Mouse (Mus musculus) neural tube, embryonic 11.5 days (tissue): ENCODE results near the gene Blm. TPM values are rescaled to one million over a fixed set of nuclear protein-coding genes. Genes with fewer than 3 reads are reported as not detected.

Source experiments
- ATAC-seq: fragments of 200-750 bp; cut with Nextera tagmentation; 2 replicates; pipeline ENCODE4 v1.8.0; 2017; ENCODE audit warnings: moderate number of reproducible peaks, mild to moderate bottlenecking, moderate TSS enrichment, moderate library complexity; ENCODE audit not compliant: insufficient read depth, low FRiP score, low TSS enrichment
- DNase-seq: peaks from one replicate; pipeline ENCODE4 v3.0.0-alpha.2; 2015; ENCODE audit warnings: low spot score
- H3K27ac ChIP-seq: fragments of 300-500 bp; sonication (generic); 2 replicates; pipeline ENCODE4 v1.5.1; 2014; ENCODE audit warnings: low read depth, mild to moderate bottlenecking, low read length
- H3K27me3 ChIP-seq: fragments of 300-500 bp; sonication (generic); 2 replicates; pipeline ENCODE4 v1.6.1; 2014; ENCODE audit warnings: mild to moderate bottlenecking, low read length, mixed read lengths; ENCODE audit not compliant: control insufficient read depth, insufficient read depth
- H3K36me3 ChIP-seq: fragments of 300-500 bp; sonication (generic); 2 replicates; pipeline ENCODE4 v1.6.1; 2014; ENCODE audit warnings: mild to moderate bottlenecking, low read length, moderate library complexity, mixed read lengths; ENCODE audit not compliant: control insufficient read depth, insufficient read depth
- H3K4me1 ChIP-seq: fragments of 300-500 bp; sonication (generic); 2 replicates; pipeline ENCODE4 v1.6.1; 2014; ENCODE audit warnings: low read length, mixed read lengths; ENCODE audit not compliant: control insufficient read depth, insufficient read depth
- H3K4me2 ChIP-seq: fragments of 300-500 bp; sonication (generic); 2 replicates; pipeline ENCODE4 v1.6.1; 2014; ENCODE audit warnings: low read depth, mild to moderate bottlenecking, moderate library complexity
- H3K4me3 ChIP-seq: fragments of 300-500 bp; sonication (generic); 2 replicates; pipeline ENCODE4 v1.5.1; 2014; ENCODE audit warnings: low read depth, low read length
- H3K9ac ChIP-seq: fragments of 300-500 bp; sonication (generic); 2 replicates; pipeline ENCODE4 v1.6.1; 2014; ENCODE audit warnings: mild to moderate bottlenecking, low read length
- H3K9me3 ChIP-seq: fragments of 300-500 bp; sonication (generic); 2 replicates; pipeline ENCODE4 v1.6.1; 2016; ENCODE audit warnings: low read length; ENCODE audit not compliant: control insufficient read depth
- WGBS: fragments of 180-500 bp; shearing (Covaris S2); extraction: QIAGEN DNeasy Blood & Tissue Kit; methylation state at CpG from one replicate; pipeline ENCODE4 v1.1.7; 2014; 5-methylcytosine and 5-hydroxymethylcytosine counted together
- polyA plus RNA-seq: library from polyadenylated mRNA; unstranded; fragments of >200 nt; fragmentation: Nextera tagmentation; extraction: Ambion mirVana; gene quantifications from 2 replicates; pipeline ENCODE4 v1.2.1, GENCODE M21; 2014

Gene Blm
- polyA plus RNA-seq, 1 experiment from 2014 or later, result 34.5 TPM

DNA sequence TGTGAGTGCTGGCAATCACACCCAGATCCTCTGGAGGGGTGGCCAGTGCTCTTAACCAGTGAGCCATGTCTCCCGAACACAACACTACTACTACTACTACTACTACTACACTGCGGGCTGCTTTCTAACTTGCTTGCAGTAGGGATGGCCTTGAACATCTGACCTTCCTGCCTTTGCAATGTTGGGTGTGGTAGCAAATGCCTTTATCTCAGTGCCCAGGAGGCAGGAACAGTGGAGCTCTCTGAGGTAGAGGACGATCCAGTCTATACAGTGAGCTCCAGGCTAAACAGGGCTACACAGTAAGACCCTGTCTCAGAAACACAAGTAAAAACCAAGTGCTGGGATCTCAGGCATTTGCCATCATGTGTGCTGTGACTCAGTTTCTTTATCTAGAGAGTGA is 43.8 kb downstream of the Blm start:
- no peak overlapping the region for H3K27ac ChIP-seq
- no peaks in the 10 kb centered on the region for H3K27me3 ChIP-seq
- H3K9me3 ChIP-seq, result no peaks in the 10 kb centered on the region
- DNase-seq, result no peak
- H3K4me2 ChIP-seq, result no peak overlapping the region
- 90% methylated on average over 3 of the region's 3 CpGs for whole genome bisulfite sequencing
- no peaks in the 10 kb centered on the region for H3K4me1 ChIP-seq
- H3K4me3 ChIP-seq, result no peak overlapping the region
- peaks cover 3% of the 10 kb centered on the region; the same call in 1 of the 2 replicates for H3K36me3 ChIP-seq
- ATAC-seq, result no peak
- no peak overlapping the region for H3K9ac ChIP-seq

DNA sequence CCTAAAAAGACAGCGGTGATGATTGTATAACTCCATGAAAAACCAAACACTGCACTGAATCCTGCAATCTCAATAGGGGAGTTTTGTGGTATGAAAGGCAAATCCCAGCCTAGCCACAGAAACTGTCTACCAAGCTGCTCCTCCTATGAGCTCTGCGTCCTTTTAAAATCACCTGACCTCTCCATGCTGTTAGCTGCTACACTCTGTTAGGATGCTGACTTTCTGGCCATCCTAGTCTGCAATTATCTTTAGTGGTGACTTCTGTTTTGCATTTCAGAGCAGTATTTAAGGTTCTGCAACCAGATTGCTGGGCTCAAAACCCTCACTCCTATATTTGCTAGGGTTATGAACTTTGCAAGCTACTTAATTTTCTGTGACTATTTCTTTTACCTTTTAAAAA is 44.6 kb downstream of the Blm start:
- no peak overlapping the region for H3K4me2 ChIP-seq
- H3K36me3 ChIP-seq, result peaks cover 3% of the 10 kb centered on the region; the same call in 1 of the 2 replicates
- H3K9me3 ChIP-seq, result no peaks in the 10 kb centered on the region
- WGBS, result 97% methylated on average over 2 of the region's 2 CpGs
- H3K27ac ChIP-seq, result no peak overlapping the region
- no peak overlapping the region for H3K4me3 ChIP-seq
- no peaks in the 10 kb centered on the region for H3K27me3 ChIP-seq
- no peak overlapping the region for H3K9ac ChIP-seq
- no peak for DNase-seq
- H3K4me1 ChIP-seq, result no peaks in the 10 kb centered on the region
- ATAC-seq, result no peak

DNA sequence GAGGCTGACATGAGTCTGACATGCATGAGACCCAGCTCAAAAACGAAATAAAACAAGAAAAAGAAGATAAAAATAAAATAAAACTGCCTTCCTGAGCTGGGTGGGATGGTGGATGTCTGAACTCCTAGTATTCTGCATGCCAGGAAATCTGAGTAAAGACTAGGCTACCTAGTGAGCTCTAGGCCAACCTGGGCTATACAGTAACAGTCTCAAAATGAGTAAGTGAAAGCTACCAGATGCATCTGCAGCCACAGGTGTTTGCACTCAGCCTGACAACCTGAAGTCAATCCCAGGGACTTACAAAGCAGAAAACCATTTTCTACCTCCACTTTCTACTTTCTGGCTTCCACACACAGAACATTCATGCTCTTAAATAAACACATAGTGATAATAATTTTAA is 45.5 kb downstream of the Blm start:
- no peak overlapping the region for H3K27ac ChIP-seq
- no peak overlapping the region for H3K4me3 ChIP-seq
- no peaks in the 10 kb centered on the region for H3K4me1 ChIP-seq
- WGBS, result 80% methylated on average over 1 of the region's 1 CpGs
- DNase-seq (no peak), ATAC-seq (no peak)
- H3K4me2 ChIP-seq, result no peak overlapping the region
- no peaks in the 10 kb centered on the region for H3K9me3 ChIP-seq
- H3K36me3 ChIP-seq, result peaks cover 3% of the 10 kb centered on the region; the same call in 1 of the 2 replicates
- no peaks in the 10 kb centered on the region for H3K27me3 ChIP-seq
- no peak overlapping the region for H3K9ac ChIP-seq

DNA sequence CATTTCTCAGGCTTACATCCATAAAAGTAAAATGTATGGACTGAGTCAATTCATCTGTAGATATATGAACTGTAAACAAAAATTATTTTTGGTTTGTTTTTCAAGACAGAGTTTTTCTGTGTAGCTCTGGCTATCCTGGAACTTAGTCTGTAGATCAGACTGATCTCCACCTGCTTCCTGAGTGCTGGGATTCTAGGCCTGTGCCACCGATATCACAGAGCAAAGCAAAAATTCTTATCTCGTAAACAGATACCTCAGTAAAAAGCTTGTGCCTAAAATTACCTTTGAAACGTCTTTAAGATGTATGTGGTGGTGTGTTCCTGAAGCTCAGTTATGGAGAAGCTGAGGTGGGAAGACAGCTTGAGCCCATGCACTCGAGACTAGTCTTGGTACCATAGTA is 47.7 kb downstream of the Blm start:
- no peaks in the 10 kb centered on the region for H3K27me3 ChIP-seq
- no peaks in the 10 kb centered on the region for H3K9me3 ChIP-seq
- no peak overlapping the region for H3K27ac ChIP-seq
- 86% methylated on average over 4 of the region's 4 CpGs for WGBS
- no peak overlapping the region for H3K4me3 ChIP-seq
- H3K4me1 ChIP-seq, result no peaks in the 10 kb centered on the region
- no peak overlapping the region for H3K9ac ChIP-seq
- H3K4me2 ChIP-seq, result no peak overlapping the region
- no peak for ATAC-seq
- no peak for DNase-seq
- no peaks in the 10 kb centered on the region for H3K36me3 ChIP-seq

DNA sequence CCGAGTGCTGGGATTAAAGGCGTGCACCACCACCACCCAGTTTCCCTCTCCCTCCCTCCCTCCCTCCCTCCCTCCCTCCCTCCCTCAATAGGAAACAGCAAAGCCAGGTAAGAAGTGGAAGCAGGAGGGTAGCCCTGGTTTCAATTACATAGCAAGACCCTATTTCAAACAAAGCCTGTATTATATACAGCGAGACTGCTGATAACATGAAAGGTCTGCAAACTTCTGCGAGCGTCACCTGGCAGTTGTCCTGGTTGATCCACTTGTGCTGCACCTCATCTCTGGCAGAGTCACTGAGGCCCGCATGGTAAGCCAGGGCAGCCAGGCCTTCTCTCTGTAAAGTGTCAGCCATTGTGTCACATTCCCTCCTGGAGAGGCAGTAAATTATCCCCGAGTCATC is 54.8 kb downstream of the Blm start:
- no peak for ATAC-seq
- Histone ChIP-seq H3K4me3 (no peak overlapping the region), H3K36me3 (no peaks in the 10 kb centered on the region), H3K4me2 (no peak overlapping the region), H3K9me3 (no peaks in the 10 kb centered on the region), H3K4me1 (no peaks in the 10 kb centered on the region), H3K9ac (no peak overlapping the region), H3K27ac (no peak overlapping the region), H3K27me3 (no peaks in the 10 kb centered on the region)
- 75% methylated on average over 7 of the region's 7 CpGs for WGBS
- no peak for DNase-seq

DNA sequence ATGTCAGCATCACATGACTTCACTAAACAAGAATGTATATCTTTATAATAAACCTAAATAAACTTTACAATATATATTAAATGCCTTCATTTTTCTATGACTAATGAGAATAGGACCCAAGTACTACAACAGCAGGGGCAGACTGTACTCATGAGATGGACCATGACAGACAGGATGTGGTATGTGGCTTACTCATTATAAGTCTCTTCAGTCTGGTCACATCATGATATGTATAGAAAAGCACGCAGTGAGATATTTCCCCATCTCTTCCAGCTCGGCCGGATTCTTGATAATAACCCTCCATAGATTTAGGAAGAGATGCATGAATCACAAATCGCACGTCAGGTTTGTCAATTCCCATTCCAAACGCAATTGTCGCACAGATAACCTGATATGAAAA is 61.1 kb downstream of the Blm start:
- Histone ChIP-seq H3K4me2 (no peak overlapping the region), H3K27ac (no peak overlapping the region), H3K4me1 (no peaks in the 10 kb centered on the region), H3K9ac (no peak overlapping the region), H3K9me3 (no peaks in the 10 kb centered on the region), H3K27me3 (no peaks in the 10 kb centered on the region), H3K36me3 (no peaks in the 10 kb centered on the region), H3K4me3 (no peak overlapping the region)
- no peak for DNase-seq
- WGBS, result 96% methylated on average over 7 of the region's 7 CpGs
- ATAC-seq, result no peak

DNA sequence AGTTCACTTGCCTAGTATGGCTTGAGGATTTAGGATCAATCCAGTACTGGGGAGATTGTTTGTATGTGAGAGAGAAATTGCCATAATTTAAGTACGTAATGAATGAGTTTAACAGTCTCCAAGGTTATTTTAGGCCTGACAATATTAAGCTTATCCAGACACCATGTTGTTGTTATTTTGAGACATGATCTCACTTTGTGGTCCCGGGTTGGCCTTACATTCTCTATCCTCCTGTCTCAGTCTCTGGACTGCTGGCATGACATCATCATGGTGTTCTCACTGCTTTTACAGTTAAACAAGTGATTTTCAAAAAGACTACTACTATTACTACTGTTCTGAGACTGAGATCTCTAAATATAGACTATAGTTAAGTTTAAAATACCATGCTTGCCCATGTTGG is 66.1 kb downstream of the Blm start:
- 93% methylated on average over 2 of the region's 2 CpGs for WGBS
- H3K9me3 ChIP-seq, result no peaks in the 10 kb centered on the region
- ATAC-seq (no peak), DNase-seq (no peak)
- H3K4me2 ChIP-seq, result no peak overlapping the region
- no peaks in the 10 kb centered on the region for H3K4me1 ChIP-seq
- no peak overlapping the region for H3K27ac ChIP-seq
- no peaks in the 10 kb centered on the region for H3K36me3 ChIP-seq
- no peak overlapping the region for H3K9ac ChIP-seq
- H3K27me3 ChIP-seq, result no peaks in the 10 kb centered on the region
- no peak overlapping the region for H3K4me3 ChIP-seq

DNA sequence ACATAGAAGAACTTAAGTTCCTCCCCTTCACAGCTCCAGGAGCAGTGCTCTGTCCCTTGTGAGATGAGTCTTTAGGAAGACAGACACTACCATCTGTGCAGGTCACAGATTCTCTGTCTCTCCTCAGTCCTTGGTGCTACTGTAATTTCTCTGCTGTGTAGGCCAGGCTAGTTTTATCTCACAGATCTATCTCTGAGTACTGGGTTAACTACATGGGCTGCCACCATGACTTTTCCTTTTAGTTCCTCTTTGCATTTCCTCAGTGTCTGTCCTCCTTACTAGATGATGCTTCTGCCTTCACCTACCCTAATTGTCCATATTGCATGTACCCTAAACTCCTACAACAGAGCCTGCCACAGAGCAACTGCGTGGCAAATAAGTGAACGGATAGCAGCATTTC is 67.6 kb downstream of the Blm start:
- Histone ChIP-seq H3K27me3 (no peaks in the 10 kb centered on the region), H3K9me3 (no peaks in the 10 kb centered on the region), H3K36me3 (no peaks in the 10 kb centered on the region), H3K9ac (no peak overlapping the region), H3K4me2 (no peak overlapping the region), H3K27ac (no peak overlapping the region), H3K4me3 (no peak overlapping the region), H3K4me1 (no peaks in the 10 kb centered on the region)
- no peak for ATAC-seq
- DNase-seq, result no peak
- 97% methylated on average over 2 of the region's 2 CpGs for WGBS

DNA sequence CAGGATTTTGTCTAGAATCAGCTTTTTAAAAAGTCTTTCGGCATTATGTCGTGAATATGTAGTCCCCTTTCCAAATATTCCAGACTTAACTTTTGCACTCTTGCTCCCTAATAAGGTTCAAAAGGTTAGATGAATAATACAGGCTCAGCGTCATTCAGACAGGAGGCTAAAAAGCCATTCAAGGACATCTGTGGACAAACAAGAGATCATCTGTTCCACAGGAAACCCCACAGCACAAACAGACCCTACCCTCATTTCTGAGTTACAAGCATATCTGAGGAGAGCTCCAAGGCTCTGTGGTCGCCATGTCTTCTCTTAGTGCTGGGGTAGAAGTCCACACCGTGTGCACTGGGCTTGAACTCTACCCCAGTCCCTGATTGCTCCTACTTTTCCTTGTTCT is 70.1 kb downstream of the Blm start:
- 0 out of 2 replicates have a peak, but pooled peaks cover 1% of the 10 kb centered on the region for H3K36me3 ChIP-seq
- no peaks in the 10 kb centered on the region for H3K4me1 ChIP-seq
- WGBS, result 90% methylated on average over 5 of the region's 5 CpGs
- ATAC-seq, result no peak
- H3K4me3 ChIP-seq, result no peak overlapping the region
- H3K27ac ChIP-seq, result no peak overlapping the region
- H3K4me2 ChIP-seq, result no peak overlapping the region
- no peak for DNase-seq
- no peak overlapping the region for H3K9ac ChIP-seq
- no peaks in the 10 kb centered on the region for H3K9me3 ChIP-seq
- H3K27me3 ChIP-seq, result no peaks in the 10 kb centered on the region
